Mouse (Mus musculus): ENCODE results near the gene Gm4131. TPM values are rescaled to one million over a fixed set of nuclear protein-coding genes. Genes with fewer than 3 reads are reported as not detected.
A peak's percentile ranks its signal among the peaks of the same experiment; 100 is the strongest.

The Gm4131 gene
- polyA plus RNA-seq, 1 experiment from 2014 or later, result not detected

DNA sequence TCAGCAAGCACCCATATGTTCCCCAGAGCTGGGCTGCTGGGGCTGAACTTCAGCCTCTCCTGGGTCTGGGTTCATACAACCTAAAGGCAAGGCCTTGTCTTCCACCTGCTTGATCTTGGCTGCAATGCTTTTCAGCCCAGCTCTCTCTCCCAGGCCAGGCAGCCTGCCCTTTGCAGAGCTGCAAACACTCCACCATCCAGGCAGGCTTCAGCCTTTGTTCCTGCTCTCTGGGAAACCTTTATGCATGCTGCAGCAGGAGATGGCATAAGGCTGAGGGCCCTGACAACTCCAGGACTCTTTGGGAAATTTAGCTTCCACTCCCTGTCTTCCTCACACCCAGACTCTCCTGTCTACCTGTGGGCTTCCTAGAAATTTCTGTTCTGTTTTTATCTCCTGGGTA lies 17.9 kb upstream of the Gm4131 start:
- Histone ChIP-seq H3K9me3 (ENCODE audit: low read length) (no peaks in the 10 kb centered on the region), H3K36me3 (ENCODE audit: insufficient read depth, low read length) (no peaks in the 10 kb centered on the region), H3K27me3 (replicated peaks; ENCODE audit: insufficient read depth, low read length) (no peaks in the 10 kb centered on the region), H3K4me1 (ENCODE audit: insufficient read depth, low read depth, low read length) (peaks cover 5% of the 10 kb centered on the region; the same call in 1 of the 2 replicates), H3K4me3 (ENCODE audit: low read depth, low read length) (no peak overlapping the region), H3K4me2 (replicated peaks; ENCODE audit: low read depth, low read length) (no peak overlapping the region), H3K9ac (replicated peaks; ENCODE audit: low read depth) (no peak overlapping the region), H3K27ac (ENCODE audit: low read length) (no peak overlapping the region)
- DNase-seq (ENCODE audit: low spot score) (no peak), ATAC-seq (no peak; the same call in 1 of the 2 replicates)
- TF ChIP-seq EP300 (IDR thresholded peaks at IDR 0.05) (no peak), CTCF (IDR thresholded peaks at IDR 0.05) (no peak)

DNA sequence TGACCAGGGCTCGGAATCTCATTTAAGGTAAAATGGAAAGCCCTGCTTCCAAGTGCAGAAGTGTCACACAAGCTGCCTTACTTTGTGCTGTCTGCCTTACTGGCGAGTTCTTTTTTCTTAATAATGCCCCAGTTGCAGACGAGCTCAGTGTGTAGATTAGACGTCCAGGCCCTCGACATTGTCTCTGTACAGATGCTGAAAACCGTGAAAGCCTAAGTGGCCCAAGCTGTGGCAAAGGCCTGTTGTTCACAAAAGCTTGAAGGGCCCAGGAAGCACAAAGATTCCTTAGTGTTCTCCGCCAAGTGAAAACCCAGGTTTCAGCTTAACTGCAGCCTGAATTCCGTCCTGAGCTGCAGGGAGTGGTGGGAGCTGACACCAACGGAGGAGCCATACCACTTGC lies 15.0 kb upstream of the Gm4131 start:
- Histone ChIP-seq H3K27me3 (replicated peaks; ENCODE audit: insufficient read depth, low read length) (no peaks in the 10 kb centered on the region), H3K4me3 (ENCODE audit: low read depth, low read length) (no peak overlapping the region), H3K4me1 (ENCODE audit: insufficient read depth, low read depth, low read length) (peaks cover 5% of the 10 kb centered on the region; the same call in 1 of the 2 replicates), H3K9ac (replicated peaks; ENCODE audit: low read depth) (no peak overlapping the region), H3K4me2 (replicated peaks; ENCODE audit: low read depth, low read length) (no peak overlapping the region), H3K9me3 (ENCODE audit: low read length) (no peaks in the 10 kb centered on the region), H3K27ac (ENCODE audit: low read length) (no peak overlapping the region), H3K36me3 (ENCODE audit: insufficient read depth, low read length) (no peaks in the 10 kb centered on the region)
- TF ChIP-seq EP300 (IDR thresholded peaks at IDR 0.05) (no peak), CTCF (IDR thresholded peaks at IDR 0.05) (no peak)
- ATAC-seq (no peak), DNase-seq (ENCODE audit: low spot score) (no peak)
- 75% methylated on average over 9 of the region's 9 CpGs for WGBS

DNA sequence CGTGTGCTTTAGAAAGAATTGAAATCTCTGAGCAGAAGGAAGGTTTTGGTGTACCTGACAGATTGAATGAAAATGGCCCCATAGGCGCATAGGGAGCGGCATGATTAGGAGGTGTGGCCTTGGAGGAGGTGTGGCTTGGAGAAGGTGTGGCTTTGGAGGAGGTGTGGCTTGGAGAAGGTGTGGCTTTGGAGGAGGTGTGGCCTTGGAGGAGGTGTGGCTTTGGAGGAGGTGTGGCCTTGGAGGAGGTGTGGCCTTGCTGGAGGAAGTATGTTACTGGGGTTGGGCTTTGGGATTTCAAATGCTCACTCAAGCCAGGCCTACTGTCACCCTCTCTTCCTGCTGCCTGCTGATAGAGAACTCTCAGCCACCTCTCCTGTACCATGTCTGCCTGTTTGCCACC lies 14.2 kb upstream of the Gm4131 start:
- no peak overlapping the region for H3K27ac ChIP-seq (ENCODE audit: low read length)
- H3K9me3 ChIP-seq (ENCODE audit: low read length), result no peaks in the 10 kb centered on the region
- peaks cover 5% of the 10 kb centered on the region; the same call in 1 of the 2 replicates for H3K4me1 ChIP-seq (ENCODE audit: insufficient read depth, low read depth, low read length)
- no peaks in the 10 kb centered on the region for H3K36me3 ChIP-seq (ENCODE audit: insufficient read depth, low read length)
- DNase-seq (ENCODE audit: low spot score) (no peak), ATAC-seq (no peak; the same call in 1 of the 2 replicates)
- no peak overlapping the region for H3K4me2 ChIP-seq (replicated peaks; ENCODE audit: low read depth, low read length)
- no peak overlapping the region for H3K9ac ChIP-seq (replicated peaks; ENCODE audit: low read depth)
- no peak overlapping the region for H3K4me3 ChIP-seq (ENCODE audit: low read depth, low read length)
- TF ChIP-seq CTCF (IDR thresholded peaks at IDR 0.05) (no peak), EP300 (IDR thresholded peaks at IDR 0.05) (no peak)
- WGBS, result 92% methylated on average over 3 of the region's 3 CpGs
- no peaks in the 10 kb centered on the region for H3K27me3 ChIP-seq (replicated peaks; ENCODE audit: insufficient read depth, low read length)

DNA sequence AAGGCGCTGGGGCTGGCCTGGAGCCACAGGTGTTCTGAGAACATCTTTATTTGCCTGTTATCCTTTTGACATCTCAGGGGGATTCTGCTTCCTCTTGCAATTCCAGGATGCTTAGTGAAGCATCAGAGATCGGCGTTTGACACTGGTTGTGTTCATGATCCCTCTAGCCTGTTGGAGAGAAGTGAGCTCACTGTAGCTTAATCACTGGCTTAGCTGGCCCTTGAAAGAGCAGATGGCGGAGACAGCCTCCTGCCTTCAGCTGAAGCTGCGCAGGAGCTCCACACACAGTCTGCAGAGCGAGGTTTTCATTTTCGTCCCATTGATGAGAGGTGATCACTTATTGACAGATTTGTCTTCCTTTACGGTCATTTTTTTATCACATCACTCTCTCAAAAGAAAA lies 9.1 kb upstream of the Gm4131 start:
- Histone ChIP-seq H3K9me3 (ENCODE audit: low read length) (no peaks in the 10 kb centered on the region), H3K9ac (replicated peaks; ENCODE audit: low read depth) (no peak overlapping the region), H3K27ac (ENCODE audit: low read length) (no peak overlapping the region), H3K36me3 (ENCODE audit: insufficient read depth, low read length) (no peaks in the 10 kb centered on the region), H3K27me3 (replicated peaks; ENCODE audit: insufficient read depth, low read length) (no peaks in the 10 kb centered on the region), H3K4me2 (replicated peaks; ENCODE audit: low read depth, low read length) (no peak overlapping the region), H3K4me3 (ENCODE audit: low read depth, low read length) (no peak overlapping the region), H3K4me1 (ENCODE audit: insufficient read depth, low read depth, low read length) (no peaks in the 10 kb centered on the region)
- 81% methylated on average over 8 of the region's 8 CpGs for WGBS
- ATAC-seq (no peak), DNase-seq (ENCODE audit: low spot score) (no peak)
- no peak for TF ChIP-seq CTCF (IDR thresholded peaks at IDR 0.05)
- no peak for TF ChIP-seq EP300 (IDR thresholded peaks at IDR 0.05)

DNA sequence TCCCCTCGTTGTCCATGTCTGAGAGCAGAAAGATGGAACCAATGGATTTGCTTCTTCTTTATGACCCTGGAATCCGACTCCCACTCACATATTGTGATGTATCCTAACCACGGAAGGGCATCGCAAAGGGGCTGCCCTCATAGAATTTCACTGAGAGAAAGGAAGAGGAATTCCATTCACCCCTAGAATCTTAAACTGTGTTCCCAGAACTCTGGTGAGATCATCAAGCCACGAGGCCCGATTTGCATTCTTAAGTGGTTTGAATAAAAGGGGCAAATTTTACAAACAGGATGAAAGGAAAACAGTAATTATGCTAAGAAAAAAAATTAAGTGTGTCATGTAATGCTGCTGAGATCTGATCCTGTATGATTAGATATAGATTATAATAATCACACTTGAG lies 8.2 kb upstream of the Gm4131 start:
- no peak overlapping the region for H3K4me2 ChIP-seq (replicated peaks; ENCODE audit: low read depth, low read length)
- H3K27ac ChIP-seq (ENCODE audit: low read length), result no peak overlapping the region
- no peak for ATAC-seq
- H3K36me3 ChIP-seq (ENCODE audit: insufficient read depth, low read length), result no peaks in the 10 kb centered on the region
- H3K9me3 ChIP-seq (ENCODE audit: low read length), result no peaks in the 10 kb centered on the region
- H3K4me1 ChIP-seq (ENCODE audit: insufficient read depth, low read depth, low read length), result no peaks in the 10 kb centered on the region
- DNase-seq (ENCODE audit: low spot score), result no peak
- H3K9ac ChIP-seq (replicated peaks; ENCODE audit: low read depth), result no peak overlapping the region
- 68% methylated on average over 6 of the region's 6 CpGs for WGBS
- H3K4me3 ChIP-seq (ENCODE audit: low read depth, low read length), result no peak overlapping the region
- H3K27me3 ChIP-seq (replicated peaks; ENCODE audit: insufficient read depth, low read length), result no peaks in the 10 kb centered on the region
- TF ChIP-seq CTCF (IDR thresholded peaks at IDR 0.05) (no peak), EP300 (IDR thresholded peaks at IDR 0.05) (no peak)

DNA sequence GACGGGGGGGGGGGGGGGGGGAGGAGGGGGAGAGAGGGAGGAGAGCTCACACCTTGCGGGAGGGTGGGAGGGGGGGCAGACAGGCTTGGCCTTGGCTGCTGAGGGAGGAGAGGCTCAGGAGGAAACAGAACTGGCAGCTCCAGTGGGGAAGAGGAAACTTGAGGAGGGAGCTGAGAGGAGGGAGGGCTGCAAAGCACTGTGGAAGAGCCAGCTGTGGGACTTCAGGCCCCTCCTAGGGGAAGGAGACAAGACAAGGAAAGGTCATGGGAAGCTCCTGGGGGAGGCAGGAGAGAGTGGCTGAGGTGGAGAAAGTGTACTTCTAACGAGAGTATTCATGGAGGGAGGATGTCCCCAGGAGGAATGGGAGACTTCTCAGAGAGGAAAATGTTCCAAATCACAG lies 6.7 kb upstream of the Gm4131 start:
- ATAC-seq (no peak), DNase-seq (ENCODE audit: low spot score) (peak; percentile 44)
- H3K27ac ChIP-seq (ENCODE audit: low read length), result no peak overlapping the region
- no peak overlapping the region for H3K4me3 ChIP-seq (ENCODE audit: low read depth, low read length)
- H3K36me3 ChIP-seq (ENCODE audit: insufficient read depth, low read length), result no peaks in the 10 kb centered on the region
- H3K9me3 ChIP-seq (ENCODE audit: low read length), result no peaks in the 10 kb centered on the region
- H3K9ac ChIP-seq (replicated peaks; ENCODE audit: low read depth), result no peak overlapping the region
- no peak overlapping the region for H3K4me2 ChIP-seq (replicated peaks; ENCODE audit: low read depth, low read length)
- H3K4me1 ChIP-seq (ENCODE audit: insufficient read depth, low read depth, low read length), result 0 out of 2 replicates have a peak, but pooled peaks cover 2% of the 10 kb centered on the region
- TF ChIP-seq CTCF (IDR thresholded peaks at IDR 0.05), result no peak
- H3K27me3 ChIP-seq (replicated peaks; ENCODE audit: insufficient read depth, low read length), result no peaks in the 10 kb centered on the region
- WGBS, result 8% methylated on average over 2 of the region's 3 CpGs

DNA sequence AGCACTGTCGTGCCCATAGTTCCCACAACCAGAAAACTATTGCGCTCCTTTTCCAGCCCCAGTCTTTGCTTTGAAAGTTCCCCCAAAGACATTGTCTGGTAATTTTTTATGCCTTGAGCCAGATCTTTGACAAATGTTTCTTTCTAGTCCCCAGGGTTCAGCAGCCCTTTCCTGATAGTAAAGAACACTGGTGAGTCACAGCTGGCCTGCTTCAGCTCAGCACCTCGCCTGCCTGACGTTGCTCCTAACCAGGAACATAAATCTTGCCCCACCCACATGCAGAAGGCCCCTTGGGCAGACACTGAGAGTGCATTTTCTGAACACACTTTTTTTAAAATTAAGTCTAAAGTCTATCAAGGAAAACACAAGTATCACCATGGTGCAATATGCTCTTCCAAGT lies 3.6 kb upstream of the Gm4131 start:
- Histone ChIP-seq H3K4me1 (ENCODE audit: insufficient read depth, low read depth, low read length) (0 out of 2 replicates have a peak, but pooled peaks cover 2% of the 10 kb centered on the region), H3K9ac (replicated peaks; ENCODE audit: low read depth) (no peak overlapping the region), H3K4me2 (replicated peaks; ENCODE audit: low read depth, low read length) (no peak overlapping the region), H3K4me3 (ENCODE audit: low read depth, low read length) (no peak overlapping the region), H3K9me3 (ENCODE audit: low read length) (no peaks in the 10 kb centered on the region), H3K27ac (ENCODE audit: low read length) (peak overlapping the region; percentile 32; the same call in 1 of the 2 replicates), H3K36me3 (ENCODE audit: insufficient read depth, low read length) (no peaks in the 10 kb centered on the region), H3K27me3 (replicated peaks; ENCODE audit: insufficient read depth, low read length) (no peaks in the 10 kb centered on the region)
- WGBS, result 36% methylated on average over 4 of the region's 4 CpGs
- peak; percentile 47; the same call in 1 of the 2 replicates for TF ChIP-seq EP300 (IDR thresholded peaks at IDR 0.05)
- no peak for TF ChIP-seq CTCF (IDR thresholded peaks at IDR 0.05)
- DNase-seq (ENCODE audit: low spot score) (peak; percentile 73), ATAC-seq (peak; percentile 89)

All from lung, postnatal 0 days (tissue).